Mouse (Mus musculus): ENCODE data around the gene Robo4.
A peak's percentile ranks its signal among the peaks of the same experiment; 100 is the strongest.

Gene Robo4

GRCm38 (mm10) chr9:37455868-37456267 is 54.2 kb downstream of the Robo4 start:
- no peak for DNase-seq

GRCm38 (mm10) chr9:37456481-37456910 is 54.8 kb downstream of the Robo4 start:
- peak; percentile 61 to 70 for DNase-seq

GRCm38 (mm10) chr9:37457151-37457550 is 55.5 kb downstream of the Robo4 start:
- DNase-seq: no peak

- DNase-seq: no peak
Observed at GRCm38 (mm10) chr9:37459665-37460042, 58.0 kb downstream of the Robo4 start.

- DNase-seq: peak; percentile 28 to 56
Observed at GRCm38 (mm10) chr9:37460043-37460960, 58.6 kb downstream of the Robo4 start.

GRCm38 (mm10) chr9:37460961-37461340 is 59.3 kb downstream of the Robo4 start:
- DNase-seq: no peak

GRCm38 (mm10) chr9:37461571-37461970 is 59.9 kb downstream of the Robo4 start:
- DNase-seq: no peak

GRCm38 (mm10) chr9:37462764-37463163 is 61.1 kb downstream of the Robo4 start:
- DNase-seq: peak; percentile 61 to 64
